Mouse (Mus musculus): ENCODE data around the gene Fabp6. TPM values are rescaled to one million over a fixed set of nuclear protein-coding genes. Genes with fewer than 3 reads are reported as not detected.

Fabp6 gene
- total and polyA plus RNA-seq, 3 experiments = not detected

DNA sequence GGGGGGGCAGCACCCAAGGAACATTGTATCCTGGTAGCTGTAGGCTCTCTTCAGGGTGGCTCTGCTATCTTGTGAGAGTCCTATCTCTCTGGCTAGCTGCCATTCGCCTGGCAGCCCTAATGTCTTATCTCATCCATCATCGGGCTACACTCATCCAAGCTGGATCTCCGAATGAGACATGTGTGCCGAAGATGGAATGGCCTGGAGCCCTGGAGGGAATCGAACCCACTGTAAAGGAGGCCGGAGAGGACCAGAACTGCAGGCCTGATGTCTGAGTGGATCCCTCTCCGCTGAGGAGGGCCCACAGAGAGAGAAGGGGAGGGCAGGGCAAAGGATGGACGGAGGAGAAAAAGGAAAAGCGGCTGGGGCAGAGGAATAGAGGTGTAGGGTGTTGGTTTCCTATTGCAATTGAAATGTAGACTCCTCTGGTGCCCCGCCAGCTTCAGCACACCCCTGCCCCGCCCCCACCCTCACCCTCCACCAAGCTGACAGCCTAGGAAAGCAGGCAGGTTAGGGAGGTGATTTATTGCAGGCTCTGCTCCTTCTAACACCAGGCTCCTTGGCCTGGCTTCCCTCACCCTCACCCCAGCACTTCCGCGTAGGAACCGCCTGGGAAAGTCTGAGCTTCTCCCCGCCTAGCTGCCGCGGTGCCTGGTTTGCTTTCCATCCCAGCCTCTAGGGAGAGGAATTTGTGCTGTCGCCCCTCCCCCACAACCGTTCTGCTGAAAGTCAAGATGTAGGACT is 32.5 kb upstream of the Fabp6 start:
- Histone ChIP-seq H3K4me3 (replicated peaks in 1 of 3; ENCODE audit: low read depth in 2 of 3, low read length in 2 of 3, poor library complexity in 1 of 3) (no peak overlapping the region), H3K4me1 (ENCODE audit: control insufficient read depth in 1 of 2, insufficient read depth in 2 of 2) (peaks cover 0 to 16% of the 10 kb centered on the region in 2 experiments; a peak in 3 of 4 replicates)

GRCm38 (mm10) chr11:43633165-43633564 is 31.8 kb upstream of the Fabp6 start:
- dilution Hi-C loops (cut with MboI; ENCODE audit: extremely low pct_ligation_motif_present, extremely low pct_unique_long_range_greater_than_20kb, low sequenced_read_pairs) = no loop called here
- in situ Hi-C loops (cut with MboI; ENCODE audit: low pct_ligation_motif_present, low pct_unique_long_range_greater_than_20kb, low sequenced_read_pairs) = no loop called here
- no peak overlapping the region for H3K4me3 ChIP-seq (replicated peaks in 1 of 3; ENCODE audit: low read depth in 2 of 3, low read length in 2 of 3, poor library complexity in 1 of 3)

More for the DNA sequence above, 32.5 kb upstream of the Fabp6 start:
- no peaks in the 10 kb centered on the region for H3K79me2 ChIP-seq (replicated peaks; ENCODE audit: control insufficient read depth, extremely low read depth, insufficient read depth, poor library complexity, severe bottlenecking)
- TF ChIP-seq RAD21 (IDR thresholded peaks at IDR 0.05; ENCODE audit: low read depth, low read length) = no peak
- no peak for TF ChIP-seq BHLHE40 (IDR thresholded peaks at IDR 0.05; ENCODE audit: low read depth, low read length)
- no peak for TF ChIP-seq USF2 (conservative IDR thresholded peaks at IDR 0.05; ENCODE audit: low read depth, low read length)
- no peak for TF ChIP-seq POLR2A (IDR thresholded peaks at IDR 0.05; ENCODE audit: low read depth, low read length)
- no peak for TF ChIP-seq NRF1 (IDR thresholded peaks at IDR 0.05; ENCODE audit: low read depth, low read length)
- no peak for TF ChIP-seq ZKSCAN1 (IDR thresholded peaks at IDR 0.05; ENCODE audit: borderline replicate concordance, low read depth, low read length)
- TF ChIP-seq IRF4 (IDR thresholded peaks at IDR 0.05; ENCODE audit: low read depth, low read length) = no peak
- no peak for TF ChIP-seq UBTF (IDR thresholded peaks at IDR 0.05; ENCODE audit: low read depth, low read length)
- TF ChIP-seq MYC (IDR thresholded peaks at IDR 0.05; ENCODE audit: low read depth, low read length) = no peak
- TF ChIP-seq SIN3A (IDR thresholded peaks at IDR 0.05; ENCODE audit: low read length) = no peak
- no peak for TF ChIP-seq GABPA (IDR thresholded peaks at IDR 0.05; ENCODE audit: insufficient replicate concordance, low read depth, low read length)
- no peak for TF ChIP-seq ZNF384 (IDR thresholded peaks at IDR 0.05; ENCODE audit: low read depth, low read length)
- H3K27me3 ChIP-seq (replicated peaks) = no peaks in the 10 kb centered on the region
- peaks cover 8% of the 10 kb centered on the region for H3K9me3 ChIP-seq (replicated peaks; ENCODE audit: low read length)
- H3K36me3 ChIP-seq (replicated peaks in 1 of 2; ENCODE audit: control insufficient read depth in 1 of 2, insufficient read depth in 1 of 2, low read length in 1 of 2) = no peaks in the 10 kb centered on the region
- dilution Hi-C loops (cut with MboI; ENCODE audit: extremely low pct_ligation_motif_present, extremely low pct_unique_long_range_greater_than_20kb, low sequenced_read_pairs) (no loop called here), in situ Hi-C loops (cut with MboI; ENCODE audit: low pct_ligation_motif_present, low pct_unique_long_range_greater_than_20kb, low sequenced_read_pairs) (no loop called here)
- H3K27ac ChIP-seq (ENCODE audit: insufficient read depth, low read depth) = no peak overlapping the region
- no peak overlapping the region for H3K9ac ChIP-seq (ENCODE audit: insufficient read depth, low read depth)
- H3K4me2 ChIP-seq (ENCODE audit: insufficient read depth, low read depth, poor library complexity, severe bottlenecking) = no peak overlapping the region
- DNase-seq (ENCODE audit: extremely low read depth) = no peak

More at GRCm38 (mm10) chr11:43633165-43633564, 31.8 kb upstream of the Fabp6 start:
- H3K79me2 ChIP-seq (replicated peaks; ENCODE audit: control insufficient read depth, extremely low read depth, insufficient read depth, poor library complexity, severe bottlenecking) = no peaks in the 10 kb centered on the region
- TF ChIP-seq USF1 (IDR thresholded peaks at IDR 0.05; ENCODE audit: low read depth, low read length) (no peak), CHD2 (IDR thresholded peaks at IDR 0.05; ENCODE audit: low read length) (no peak), MAFK (IDR thresholded peaks at IDR 0.05; ENCODE audit: insufficient replicate concordance, low read length) (no peak), EP300 (IDR thresholded peaks at IDR 0.05; ENCODE audit: low read length) (no peak), MAZ (IDR thresholded peaks at IDR 0.05; ENCODE audit: low read depth, low read length) (no peak), PAX5 (IDR thresholded peaks at IDR 0.05; ENCODE audit: low read length) (no peak), CTCF (conservative IDR thresholded peaks at IDR 0.05 in 1 of 2, IDR thresholded peaks at IDR 0.05 in 1 of 2; ENCODE audit: low read depth in 2 of 2, low read length in 2 of 2) (no peak), UBTF (IDR thresholded peaks at IDR 0.05; ENCODE audit: low read depth, low read length) (no peak), POLR2A (IDR thresholded peaks at IDR 0.05; ENCODE audit: low read depth, low read length) (no peak), MXI1 (IDR thresholded peaks at IDR 0.05; ENCODE audit: low read depth, low read length) (no peak), KAT2A (IDR thresholded peaks at IDR 0.05; ENCODE audit: insufficient replicate concordance, low read length) (no peak), NRF1 (IDR thresholded peaks at IDR 0.05; ENCODE audit: low read depth, low read length) (no peak), E2F4 (IDR thresholded peaks at IDR 0.05; ENCODE audit: insufficient replicate concordance, low read depth, low read length) (no peak), TBP (conservative IDR thresholded peaks at IDR 0.05; ENCODE audit: low read depth, low read length) (no peak), CHD1 (IDR thresholded peaks at IDR 0.05; ENCODE audit: low read depth, low read length) (no peak), IRF4 (IDR thresholded peaks at IDR 0.05; ENCODE audit: low read depth, low read length) (no peak), SMC3 (IDR thresholded peaks at IDR 0.05; ENCODE audit: low read depth, low read length) (no peak), ETS1 (conservative IDR thresholded peaks at IDR 0.05; ENCODE audit: low read depth, low read length) (no peak), ELF1 (IDR thresholded peaks at IDR 0.05; ENCODE audit: low read depth, low read length) (no peak)
- H3K36me3 ChIP-seq (replicated peaks in 1 of 2; ENCODE audit: control insufficient read depth in 1 of 2, insufficient read depth in 1 of 2, low read length in 1 of 2) = no peaks in the 10 kb centered on the region
- no peak overlapping the region for H3K4me2 ChIP-seq (ENCODE audit: insufficient read depth, low read depth, poor library complexity, severe bottlenecking)
- DNase-seq (ENCODE audit: extremely low read depth) = no peak
- H3K9me3 ChIP-seq (replicated peaks; ENCODE audit: low read length) = peaks cover 8% of the 10 kb centered on the region
- peaks cover 0 to 16% of the 10 kb centered on the region in 2 experiments; a peak in 3 of 4 replicates for H3K4me1 ChIP-seq (ENCODE audit: control insufficient read depth in 1 of 2, insufficient read depth in 2 of 2)
- no peaks in the 10 kb centered on the region for H3K27me3 ChIP-seq (replicated peaks)
- H3K27ac ChIP-seq (ENCODE audit: insufficient read depth, low read depth) = no peak overlapping the region
- no peak overlapping the region for H3K9ac ChIP-seq (ENCODE audit: insufficient read depth, low read depth)

Measured in CH12.LX (cell line).